Mouse (Mus musculus) E14TG2a.4 (cell line): Measurements from ENCODE around the gene Inf2.
A peak's percentile ranks its signal among the peaks of the same experiment; 100 is the strongest.

Source experiments
- CTCF ChIP-seq: conservative IDR thresholded peaks from 2 replicates; pipeline ENCODE4 v1.5.1; 2014; ENCODE audit warnings: low read length
- NANOG ChIP-seq: IDR thresholded peaks from 2 replicates; pipeline ENCODE4 v1.6.1; 2014; ENCODE audit warnings: borderline replicate concordance, low read length, mixed read lengths

- TF ChIP-seq CTCF (peak; percentile 75), NANOG (no peak)
These were observed 17.5 kb upstream of the Inf2 start for GRCm38 (mm10) chr12:112571064-112571463.
